Mouse (Mus musculus) kidney, embryonic 15.5 days (tissue): ENCODE results near the gene Banf1. TPM values are rescaled to one million over a fixed set of nuclear protein-coding genes. Genes with fewer than 3 reads are reported as not detected.
A peak's percentile ranks its signal among the peaks of the same experiment; 100 is the strongest.

ENCODE experiments used
- ATAC-seq: fragments of 200-750 bp; cut with Nextera tagmentation; replicated peaks from 2 replicates; pipeline ENCODE4 v1.8.0; 2017; ENCODE audit warnings: moderate TSS enrichment; ENCODE audit not compliant: low FRiP score
- H3K27ac ChIP-seq: fragments of 300-500 bp; sonication (generic); 2 replicates; pipeline ENCODE4 v1.5.1; 2015; ENCODE audit warnings: mild to moderate bottlenecking, inconsistent platforms
- H3K27me3 ChIP-seq: fragments of 300-500 bp; sonication (generic); 2 replicates; pipeline ENCODE4 v1.6.1; 2015; ENCODE audit warnings: inconsistent platforms
- H3K36me3 ChIP-seq: fragments of 300-500 bp; sonication (generic); 2 replicates; pipeline ENCODE4 v1.6.1; 2015; ENCODE audit warnings: inconsistent platforms
- H3K4me1 ChIP-seq: fragments of 300-500 bp; sonication (generic); 2 replicates; pipeline ENCODE4 v1.6.1; 2015; ENCODE audit warnings: inconsistent platforms
- H3K4me2 ChIP-seq: fragments of 300-500 bp; sonication (generic); 2 replicates; pipeline ENCODE4 v1.6.1; 2015; ENCODE audit warnings: moderate library complexity, mild to moderate bottlenecking, inconsistent platforms
- H3K4me3 ChIP-seq: fragments of 300-500 bp; sonication (generic); replicated peaks from 2 replicates; pipeline ENCODE4 v1.5.1; 2015; ENCODE audit warnings: mild to moderate bottlenecking, inconsistent platforms
- H3K9ac ChIP-seq: fragments of 300-500 bp; sonication (generic); 2 replicates; pipeline ENCODE4 v1.6.1; 2015; ENCODE audit warnings: mild to moderate bottlenecking, inconsistent platforms
- H3K9me3 ChIP-seq: fragments of 300-500 bp; sonication (generic); replicated peaks from 2 replicates; pipeline ENCODE4 v1.6.1; 2016; ENCODE audit warnings: inconsistent platforms
- WGBS: fragments of 180-500 bp; shearing (Covaris S2); methylation state at CpG from one replicate; pipeline ENCODE4 v1.1.7; 2015; ENCODE audit warnings: mixed read lengths; 5-methylcytosine and 5-hydroxymethylcytosine counted together
- polyA plus RNA-seq: library from polyadenylated mRNA; unstranded; fragments of >200 nt; fragmentation: Nextera tagmentation; extraction: Ambion mirVana; gene quantifications from 2 replicates; pipeline ENCODE4 v1.2.1, GENCODE M21; 2015

Banf1 gene
- polyA plus RNA-seq, 1 experiment from 2014 or later, result 477 TPM

DNA sequence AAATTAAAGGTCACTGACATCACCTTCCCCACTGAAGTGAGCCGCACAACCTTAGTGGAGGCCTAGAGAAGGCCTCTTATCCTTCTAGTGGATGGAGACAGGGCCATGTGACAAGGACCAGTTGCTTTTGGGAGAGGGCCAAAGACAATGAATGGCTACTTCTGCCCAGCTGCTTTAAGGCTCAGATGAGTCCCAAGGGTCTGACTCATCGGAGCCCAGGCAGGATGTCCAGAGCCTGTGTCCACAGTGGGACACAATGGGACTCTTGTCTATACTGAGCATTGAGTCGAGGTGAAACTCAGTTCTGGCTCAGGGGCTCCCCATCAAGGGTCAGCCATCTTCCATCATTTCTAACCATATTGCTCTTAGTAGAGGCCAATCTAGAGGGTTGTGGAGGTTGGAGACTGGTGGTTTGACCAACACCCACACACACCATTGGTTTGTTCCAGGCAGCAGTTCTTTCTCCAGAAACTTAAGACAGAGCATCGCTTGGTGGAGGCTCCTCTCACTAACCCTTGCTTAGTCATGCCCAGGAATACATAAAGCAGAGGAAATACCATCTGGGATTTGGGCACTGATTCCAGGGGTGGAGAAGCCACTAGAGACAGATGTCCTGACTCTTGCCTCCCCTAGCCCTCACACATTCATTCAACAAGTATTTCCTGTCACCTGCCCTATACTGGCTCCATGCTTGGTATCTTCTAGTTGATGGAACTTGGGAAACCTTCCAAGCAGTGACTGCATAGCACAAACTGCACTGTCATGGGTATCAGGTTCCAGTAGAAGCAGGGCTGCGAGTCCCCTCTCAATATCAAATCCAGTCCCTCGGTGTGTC lies 21.5 kb downstream of the Banf1 start:
- no peak overlapping the region for H3K4me2 ChIP-seq
- no peak for ATAC-seq
- H3K36me3 ChIP-seq, result no peaks in the 10 kb centered on the region
- no peaks in the 10 kb centered on the region for H3K9me3 ChIP-seq
- H3K27ac ChIP-seq, result no peak overlapping the region
- peaks cover 2% of the 10 kb centered on the region; the same call in 1 of the 2 replicates for H3K27me3 ChIP-seq
- H3K4me3 ChIP-seq, result no peak overlapping the region
- 63% methylated on average over 6 of the region's 6 CpGs for WGBS
- peaks cover 11% of the 10 kb centered on the region for H3K4me1 ChIP-seq
- H3K9ac ChIP-seq, result no peak overlapping the region

DNA sequence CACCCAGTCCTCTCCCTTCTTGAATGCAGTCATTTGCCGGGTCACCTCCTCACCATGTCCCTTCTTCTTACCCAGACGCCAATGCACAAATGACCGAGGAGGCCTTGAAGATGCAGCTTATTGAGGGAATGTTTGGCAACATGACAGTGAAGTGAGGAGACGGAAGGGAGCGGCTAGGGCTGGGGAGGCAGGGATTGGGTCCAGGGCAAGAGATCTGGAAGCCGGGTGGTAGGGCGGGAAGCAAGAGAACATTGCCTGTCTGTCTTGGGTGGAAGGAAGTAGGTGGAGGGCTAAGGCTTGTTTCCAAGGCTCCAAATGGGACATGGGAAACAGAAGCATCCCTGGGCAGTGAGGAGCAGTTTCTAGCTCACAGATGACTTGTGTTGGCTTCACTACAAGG lies 25.6 kb downstream of the Banf1 start:
- Histone ChIP-seq H3K9ac (no peak overlapping the region), H3K9me3 (no peaks in the 10 kb centered on the region), H3K4me1 (0 out of 2 replicates have a peak, but pooled peaks cover 3% of the 10 kb centered on the region), H3K4me3 (no peak overlapping the region), H3K36me3 (no peaks in the 10 kb centered on the region), H3K4me2 (no peak overlapping the region), H3K27me3 (no peaks in the 10 kb centered on the region), H3K27ac (no peak overlapping the region)
- ATAC-seq, result no peak
- 87% methylated on average over 7 of the region's 7 CpGs for WGBS

DNA sequence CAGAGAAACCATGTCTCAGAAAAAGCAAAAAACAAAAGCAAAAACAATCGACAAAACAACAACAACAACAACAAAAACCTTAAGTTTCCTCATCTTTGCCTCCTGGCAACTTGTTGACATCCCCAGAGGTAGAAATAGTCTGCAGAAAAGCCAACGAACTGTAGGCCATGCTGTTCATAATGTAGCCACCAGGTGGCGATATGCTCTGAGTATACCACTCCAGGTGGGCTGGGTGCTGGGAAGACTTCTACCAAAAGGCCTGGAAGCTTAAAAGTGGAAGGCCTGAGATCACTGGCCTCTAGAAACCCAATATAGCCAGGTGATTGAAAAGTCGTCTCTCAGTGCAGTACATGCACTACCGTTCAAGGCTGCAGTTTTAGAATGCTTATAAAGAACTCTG lies 29.0 kb downstream of the Banf1 start:
- Histone ChIP-seq H3K4me1 (0 out of 2 replicates have a peak, but pooled peaks cover 6% of the 10 kb centered on the region), H3K27ac (no peak overlapping the region), H3K4me2 (no peak overlapping the region), H3K9me3 (no peaks in the 10 kb centered on the region), H3K4me3 (no peak overlapping the region), H3K9ac (no peak overlapping the region), H3K27me3 (no peaks in the 10 kb centered on the region), H3K36me3 (no peaks in the 10 kb centered on the region)
- no peak for ATAC-seq
- WGBS, result 24% methylated on average over 5 of the region's 5 CpGs

DNA sequence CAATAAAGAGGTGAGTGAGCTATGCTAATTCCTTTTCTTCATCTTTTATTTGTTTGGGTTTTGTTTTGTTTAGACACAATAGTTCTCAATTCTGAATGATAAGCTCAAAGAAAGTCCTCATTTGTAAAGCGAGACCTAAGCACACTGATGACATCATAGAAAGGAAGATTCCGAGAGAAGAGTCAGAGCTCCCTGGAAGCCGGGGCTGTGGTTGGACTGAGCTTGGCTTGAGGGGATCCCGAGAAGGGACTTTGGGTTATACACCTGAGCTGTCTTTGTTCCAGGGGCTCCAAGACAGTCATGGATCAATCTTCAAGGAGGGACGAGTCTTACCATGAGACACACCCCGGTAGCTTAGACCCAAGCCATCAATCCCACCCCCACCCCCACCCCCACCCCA lies 31.5 kb downstream of the Banf1 start, which contains the start of gene Catsper1:
TSS of gene Catsper1 (plus strand) at position 301 of the 400 bp plus-strand sequence.
- Histone ChIP-seq H3K9ac (no peak within 1 kb of the TSS), H3K36me3 (no peaks in the 10 kb centered on the region), H3K9me3 (no peaks in the 10 kb centered on the region), H3K4me2 (no peak within 1 kb of the TSS), H3K4me3 (no peak within 1 kb of the TSS), H3K27ac (no peak within 1 kb of the TSS), H3K27me3 (no peaks in the 10 kb centered on the region), H3K4me1 (0 out of 2 replicates have a peak, but pooled peaks cover 6% of the 10 kb centered on the region)
- WGBS, result 91% methylated on average over 6 of the region's 6 CpGs
- no peak for ATAC-seq

DNA sequence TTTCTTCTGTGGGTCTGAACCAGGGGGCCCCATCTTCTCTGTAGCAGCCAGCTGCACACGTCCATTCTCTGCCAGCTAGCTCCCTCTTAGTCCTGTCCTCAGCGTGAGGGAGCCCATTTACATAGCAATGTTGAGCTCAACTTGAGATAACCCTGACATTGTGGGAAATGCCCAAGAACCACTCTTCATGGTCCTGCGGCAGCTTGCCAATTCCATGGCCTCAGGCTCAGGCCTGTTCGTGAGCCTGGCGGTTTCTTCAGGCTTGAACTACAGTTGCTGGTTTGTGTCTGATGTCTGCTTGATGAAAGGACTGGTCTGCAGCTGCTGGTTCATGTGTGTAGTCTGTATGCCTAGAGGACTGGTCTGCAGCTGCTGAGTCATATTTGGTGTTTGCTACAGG lies 32.2 kb downstream of the Banf1 start:
- no peak overlapping the region for H3K4me3 ChIP-seq
- H3K4me2 ChIP-seq, result no peak overlapping the region
- no peaks in the 10 kb centered on the region for H3K27me3 ChIP-seq
- H3K36me3 ChIP-seq, result no peaks in the 10 kb centered on the region
- no peak overlapping the region for H3K27ac ChIP-seq
- no peak overlapping the region for H3K9ac ChIP-seq
- 73% methylated on average over 5 of the region's 5 CpGs for WGBS
- H3K4me1 ChIP-seq, result 0 out of 2 replicates have a peak, but pooled peaks cover 6% of the 10 kb centered on the region
- H3K9me3 ChIP-seq, result no peaks in the 10 kb centered on the region
- no peak for ATAC-seq

DNA sequence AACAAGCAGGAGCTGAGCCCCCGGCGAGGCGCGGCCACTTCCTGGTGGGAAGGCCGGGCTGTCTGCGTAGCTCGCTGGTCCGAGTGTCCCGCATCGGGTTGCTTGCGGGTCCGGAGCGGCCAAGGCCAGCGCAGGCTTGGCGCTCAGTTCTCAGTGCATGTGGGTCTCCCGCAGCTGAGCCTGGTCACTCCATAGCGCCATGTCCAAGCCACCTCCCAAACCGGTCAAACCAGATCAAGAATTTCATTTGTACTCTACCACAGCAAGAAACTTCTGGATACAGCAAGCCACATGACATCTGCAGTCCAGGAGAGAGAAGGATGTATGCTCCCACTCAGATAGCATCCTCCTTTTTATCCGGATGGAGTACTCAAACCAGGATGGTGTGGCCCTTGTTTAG lies 39.0 kb downstream of the Banf1 start:
- Histone ChIP-seq H3K27ac (peak overlapping the region; percentile 46; the same call in 1 of the 2 replicates), H3K9ac (no peak overlapping the region), H3K4me1 (peaks cover 8% of the 10 kb centered on the region), H3K4me2 (no peak overlapping the region), H3K4me3 (no peak overlapping the region), H3K27me3 (no peaks in the 10 kb centered on the region), H3K9me3 (no peaks in the 10 kb centered on the region), H3K36me3 (no peaks in the 10 kb centered on the region)
- WGBS, result 73% methylated on average over 19 of the region's 19 CpGs
- ATAC-seq, result no peak

DNA sequence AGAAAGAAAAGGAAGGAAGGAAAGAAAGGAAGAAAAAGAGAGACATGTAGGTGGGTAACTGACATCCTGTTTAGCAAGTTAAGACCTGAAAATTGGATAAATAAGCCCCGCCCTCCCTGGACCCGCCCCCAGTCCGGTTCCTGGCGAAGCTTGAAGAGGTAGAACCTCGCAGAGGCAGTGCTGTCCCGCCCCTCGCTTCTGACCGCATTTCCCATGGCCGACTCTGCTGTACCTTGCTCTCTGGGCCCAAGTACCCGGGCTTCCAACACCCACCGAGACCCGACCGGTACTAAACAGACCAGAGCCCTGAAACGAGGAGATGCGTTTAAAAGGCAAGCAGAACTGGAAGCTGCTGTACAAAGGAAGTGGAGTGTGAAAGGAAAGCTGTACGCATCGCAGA lies 43.2 kb downstream of the Banf1 start:
- no peaks in the 10 kb centered on the region for H3K36me3 ChIP-seq
- peak overlapping the region; percentile 28 for H3K4me3 ChIP-seq
- H3K27me3 ChIP-seq, result no peaks in the 10 kb centered on the region
- WGBS, result 32% methylated on average over 17 of the region's 17 CpGs
- H3K27ac ChIP-seq, result peak overlapping the region; percentile 64
- no peak for ATAC-seq
- H3K4me1 ChIP-seq, result peaks cover 8% of the 10 kb centered on the region
- peak overlapping the region; percentile 57 for H3K4me2 ChIP-seq
- H3K9ac ChIP-seq, result no peak overlapping the region
- H3K9me3 ChIP-seq, result no peaks in the 10 kb centered on the region

Other genes with a start within 250 kb of the Banf1 start
- gene Klc2, start 248.6 kb downstream of the Banf1 start, polyA plus RNA-seq, result 27.5 and 27.8 TPM in 2 replicates
- 23.2 and 25.0 TPM in 2 replicates for gene Pacs1, start 94.0 kb downstream of the Banf1 start, polyA plus RNA-seq
- gene Sf3b2, start 71.7 kb downstream of the Banf1 start, polyA plus RNA-seq, result 351 and 362 TPM in 2 replicates
- 3.8 and 3.9 TPM in 2 replicates for gene Gal3st3, start 68.8 kb downstream of the Banf1 start, polyA plus RNA-seq
- gene Catsper1, start 31.4 kb downstream of the Banf1 start, polyA plus RNA-seq, result not detected in 2 replicates
- gene Cst6, start 17.6 kb downstream of the Banf1 start, polyA plus RNA-seq, result 0.45 and 1.2 TPM in 2 replicates
- 58.4 and 59.3 TPM in 2 replicates for gene Eif1ad, start 427 bp downstream of the Banf1 start, polyA plus RNA-seq
- 82.0 and 87.6 TPM in 2 replicates for gene Sart1, start 21.5 kb upstream of the Banf1 start, polyA plus RNA-seq
- gene Tsga10ip, start 35.4 kb upstream of the Banf1 start, polyA plus RNA-seq, result 0.30 and 0.57 TPM in 2 replicates
- gene Drap1, start 57.8 kb upstream of the Banf1 start, polyA plus RNA-seq, result 248 and 250 TPM in 2 replicates
- gene AI837181, start 58.0 kb upstream of the Banf1 start, polyA plus RNA-seq, result 54.2 and 59.0 TPM in 2 replicates
- 0.39 TPM in 1 of 2 replicates, not detected in the other for gene Fosl1, start 80.4 kb upstream of the Banf1 start, polyA plus RNA-seq
- gene Ccdc85b, start 90.7 kb upstream of the Banf1 start, polyA plus RNA-seq, result 10.1 and 11.3 TPM in 2 replicates
- gene Fibp, start 93.4 kb upstream of the Banf1 start, polyA plus RNA-seq, result 119 and 128 TPM in 2 replicates
- gene Ctsw, start 101.3 kb upstream of the Banf1 start, polyA plus RNA-seq, result 1.1 and 1.5 TPM in 2 replicates
- 156 and 179 TPM in 2 replicates for gene Efemp2, start 106.8 kb upstream of the Banf1 start, polyA plus RNA-seq
- gene Mus81, start 121.2 kb upstream of the Banf1 start, polyA plus RNA-seq, result 37.0 and 47.4 TPM in 2 replicates
- gene Cfl1, start 123.3 kb upstream of the Banf1 start, polyA plus RNA-seq, result 2,798 and 2,930 TPM in 2 replicates
- 0.30 and 0.32 TPM in 2 replicates for gene 1700020D05Rik, start 136.6 kb upstream of the Banf1 start, polyA plus RNA-seq
- gene Snx32, start 143.4 kb upstream of the Banf1 start, polyA plus RNA-seq, result 7.5 and 9.3 TPM in 2 replicates
- 11.3 and 12.0 TPM in 2 replicates for gene Ovol1, start 193.5 kb upstream of the Banf1 start, polyA plus RNA-seq
- 9.7 and 10.8 TPM in 2 replicates for gene Ap5b1, start 200.9 kb upstream of the Banf1 start, polyA plus RNA-seq
- gene Rnaseh2c, start 234.7 kb upstream of the Banf1 start, polyA plus RNA-seq, result 158 and 163 TPM in 2 replicates
- gene Kat5, start 243.1 kb upstream of the Banf1 start, polyA plus RNA-seq, result 53.5 and 58.8 TPM in 2 replicates